Mouse (Mus musculus) cerebellum, adult 2 months (tissue): ENCODE data around the gene Ezh1. TPM values are rescaled to one million over a fixed set of nuclear protein-coding genes. Genes with fewer than 3 reads are reported as not detected.

Source experiments
- DNase-seq, 2 experiments: peaks; one replicate each; pipeline ENCODE4 v3.0.0; 2021
- H3K27ac ChIP-seq: fragments of 200-500 bp; 2 replicates; pipeline ENCODE4 v1.5.1; 2012; ENCODE audit warnings: low read length, control low read depth, inconsistent platforms; ENCODE audit not compliant: insufficient read depth
- H3K27me3 ChIP-seq: fragments of 200-500 bp; 2 replicates; pipeline ENCODE4 v1.6.1; 2012; ENCODE audit warnings: inconsistent platforms, mild to moderate bottlenecking, low read length, moderate library complexity; ENCODE audit not compliant: control insufficient read depth, insufficient read depth
- H3K4me1 ChIP-seq: fragments of 200-500 bp; 2 replicates; pipeline ENCODE4 v1.6.1; 2011; ENCODE audit warnings: low read length; ENCODE audit not compliant: control insufficient read depth, insufficient read depth
- H3K4me3 ChIP-seq: fragments of 200-500 bp; replicated peaks from 2 replicates; pipeline ENCODE3; 2011; ENCODE audit warnings: mild to moderate bottlenecking, low read depth, low read length, control low read depth; ENCODE audit not compliant: insufficient read depth
- CTCF ChIP-seq: fragments of 200-500 bp; IDR thresholded peaks from 2 replicates; pipeline ENCODE4 v1.5.1; 2011; ENCODE audit warnings: low read depth, mild to moderate bottlenecking, control low read depth, low read length, moderate library complexity, borderline replicate concordance; ENCODE audit not compliant: insufficient read depth
- POLR2A ChIP-seq: fragments of 200-500 bp; IDR thresholded peaks from 2 replicates; pipeline ENCODE4 v1.6.1; 2011; ENCODE audit warnings: low read length, control low read depth, borderline replicate concordance; ENCODE audit not compliant: insufficient read depth
- WGBS: fragments of 180-500 bp; shearing (Covaris S2); methylation state at CpG from one replicate; pipeline ENCODE4 v1.1.7; 2018; 5-methylcytosine and 5-hydroxymethylcytosine counted together
- polyA plus RNA-seq: library from polyadenylated mRNA; depleted of rRNA; stranded (reverse); fragments of >200 nt; gene quantifications from 2 replicates; pipeline ENCODE4 v1.2.3, GENCODE M21; 2012

Ezh1 gene
- polyA plus RNA-seq, 1 experiment = 64.4 TPM

DNA sequence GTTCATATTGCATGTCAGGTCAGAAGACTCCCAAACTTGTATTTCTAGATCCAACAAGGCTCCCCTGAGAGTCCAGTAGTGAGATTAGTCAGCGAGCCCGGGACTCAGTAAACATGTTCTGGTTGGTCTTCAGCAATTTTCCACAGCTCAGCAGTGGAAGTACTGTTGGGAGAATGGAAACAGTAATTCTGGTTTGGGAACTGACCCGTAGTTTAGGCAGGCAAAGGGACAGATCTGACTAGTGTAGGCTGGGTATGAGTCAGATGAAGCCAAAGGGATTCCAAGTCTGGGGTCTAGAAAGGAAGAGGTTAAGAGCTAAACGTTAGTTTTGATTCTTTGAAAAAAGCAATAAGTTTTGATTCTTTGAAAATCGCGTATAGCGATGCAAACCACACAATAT is 26.7 kb upstream of the Ezh1 start:
- H3K4me1 ChIP-seq = no peaks in the 10 kb centered on the region
- no peak overlapping the region for H3K27ac ChIP-seq
- 6% methylated on average over 7 of the region's 7 CpGs for WGBS
- H3K27me3 ChIP-seq = no peaks in the 10 kb centered on the region
- TF ChIP-seq POLR2A (no peak), CTCF (no peak)
- no peak for DNase-seq
- H3K4me3 ChIP-seq = peak overlapping the region; percentile 72

DNA sequence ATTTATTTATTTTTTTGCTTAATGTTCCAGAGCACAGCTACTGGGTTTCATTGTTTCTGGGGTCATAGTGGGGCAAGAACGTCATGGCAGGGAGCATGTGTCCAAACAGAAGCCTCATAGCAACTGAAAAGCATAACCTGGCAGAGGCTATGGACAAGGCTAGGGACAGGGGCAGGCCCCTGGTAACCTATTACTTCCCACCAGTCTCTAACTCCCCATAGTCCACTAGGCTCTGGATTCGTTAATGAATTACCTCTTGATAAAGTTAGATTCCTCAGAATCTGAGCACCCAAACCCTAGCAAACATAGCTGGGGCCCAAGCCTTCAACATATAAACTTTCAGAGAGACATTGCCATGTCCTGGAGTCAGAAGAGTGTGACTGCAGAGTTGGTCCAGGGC is 24.8 kb upstream of the Ezh1 start:
- no peaks in the 10 kb centered on the region; the same call in 1 of the 2 replicates for H3K27me3 ChIP-seq
- H3K27ac ChIP-seq = no peak overlapping the region
- H3K4me3 ChIP-seq = no peak overlapping the region
- WGBS = 65% methylated on average over 2 of the region's 2 CpGs
- no peaks in the 10 kb centered on the region for H3K4me1 ChIP-seq
- TF ChIP-seq POLR2A = no peak
- no peak for TF ChIP-seq CTCF
- no peak for DNase-seq

DNA sequence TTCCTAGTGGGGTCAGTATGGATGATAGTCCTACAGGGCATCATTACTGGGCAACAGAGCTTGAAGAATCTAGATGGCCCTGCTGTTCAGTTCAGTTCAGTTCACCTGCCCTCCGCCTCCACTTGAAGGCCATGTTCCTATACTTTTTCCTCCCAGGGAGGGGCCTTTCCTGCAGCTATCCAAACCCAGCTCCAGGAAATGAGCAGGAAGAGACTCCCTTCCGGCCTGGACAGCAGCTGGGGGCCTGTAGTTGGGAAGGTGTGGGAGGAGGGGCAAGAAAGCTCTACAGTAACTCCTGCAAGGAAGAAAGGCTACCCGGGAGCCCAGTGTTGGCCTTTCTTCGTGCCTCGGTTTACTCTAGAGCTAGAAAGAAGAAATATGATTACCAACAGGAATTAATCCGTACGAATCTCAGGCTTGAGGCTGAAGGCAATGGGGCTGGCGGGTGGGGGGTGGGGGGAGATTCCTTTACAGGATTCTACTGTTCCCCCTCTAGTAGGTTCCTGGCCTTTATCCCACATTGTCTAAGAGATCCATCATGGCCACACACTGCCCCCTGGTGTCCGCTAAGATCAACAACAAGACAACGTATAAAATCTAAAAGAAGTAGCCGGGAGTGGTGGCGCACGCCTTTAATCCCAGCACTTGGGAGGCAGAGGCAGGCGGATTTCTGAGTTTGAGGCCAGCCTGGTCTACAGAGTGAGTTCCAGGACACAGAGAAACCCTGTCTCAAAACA is 22.2 kb upstream of the Ezh1 start:
- 31% methylated on average over 14 of the region's 14 CpGs for WGBS
- peak; percentile 61; the same call in 1 of the 2 replicates for TF ChIP-seq CTCF
- no peak for TF ChIP-seq POLR2A
- DNase-seq = peak; percentile 47 to 55
- Histone ChIP-seq H3K4me1 (no peaks in the 10 kb centered on the region), H3K27me3 (no peaks in the 10 kb centered on the region; the same call in 1 of the 2 replicates), H3K4me3 (no peak overlapping the region), H3K27ac (no peak overlapping the region)

DNA sequence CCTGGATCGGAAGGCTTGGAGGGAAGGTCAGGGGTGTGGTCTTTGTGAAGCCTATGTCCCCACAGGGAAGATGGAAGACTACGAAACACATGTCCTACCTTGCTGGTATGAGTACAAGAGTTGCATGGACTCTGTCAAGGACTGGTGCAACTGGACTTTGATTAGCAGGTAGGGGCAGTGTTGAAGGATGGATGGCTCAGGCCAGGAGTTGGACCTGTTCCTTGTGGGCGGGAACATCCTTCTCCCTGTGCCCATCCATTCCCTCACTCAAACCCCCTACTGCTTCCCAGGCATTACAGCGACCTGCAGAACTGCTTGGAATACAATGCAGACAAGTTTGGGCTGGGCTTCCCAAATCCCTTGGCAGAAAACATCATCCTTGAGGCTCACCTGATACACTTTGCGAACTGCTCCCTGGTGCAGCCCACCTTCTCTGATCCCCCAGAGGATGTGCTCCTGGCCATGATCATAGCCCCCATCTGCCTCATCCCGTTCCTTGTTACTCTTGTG is 21.3 kb upstream of the Ezh1 start:
- Histone ChIP-seq H3K27ac (no peak overlapping the region), H3K4me3 (no peak overlapping the region), H3K4me1 (no peaks in the 10 kb centered on the region), H3K27me3 (no peaks in the 10 kb centered on the region; the same call in 1 of the 2 replicates)
- 81% methylated on average over 6 of the region's 6 CpGs for WGBS
- no peak for TF ChIP-seq POLR2A
- no peak for TF ChIP-seq CTCF
- DNase-seq = no peak

GRCm38 (mm10) chr11:101246702-101247012 is 20.4 kb upstream of the Ezh1 start:
- WGBS = 23% methylated on average over 7 of the region's 7 CpGs
- no peak for TF ChIP-seq CTCF
- TF ChIP-seq POLR2A = no peak
- H3K27ac ChIP-seq = no peak overlapping the region
- H3K27me3 ChIP-seq = no peaks in the 10 kb centered on the region; the same call in 1 of the 2 replicates
- DNase-seq = no peak
- H3K4me1 ChIP-seq = no peaks in the 10 kb centered on the region
- peak overlapping the region; percentile 9 for H3K4me3 ChIP-seq

GRCm38 (mm10) chr11:101245855-101246701 is 19.8 kb upstream of the Ezh1 start, which contains the start of gene Ramp2:
TSS of gene Ramp2 (plus strand) at chr11:101246028.
- no peak for TF ChIP-seq POLR2A
- Histone ChIP-seq H3K4me1 (no peaks in the 10 kb centered on the region), H3K27ac (peak within 1 kb of the TSS; percentile 17; the same call in 1 of the 2 replicates), H3K27me3 (no peaks in the 10 kb centered on the region; the same call in 1 of the 2 replicates), H3K4me3 (peak within 1 kb of the TSS; percentile 51)
- DNase-seq = peak in 1 of 2 experiments; percentile 22
- WGBS = 1% methylated on average over 61 of the region's 63 CpGs

DNA sequence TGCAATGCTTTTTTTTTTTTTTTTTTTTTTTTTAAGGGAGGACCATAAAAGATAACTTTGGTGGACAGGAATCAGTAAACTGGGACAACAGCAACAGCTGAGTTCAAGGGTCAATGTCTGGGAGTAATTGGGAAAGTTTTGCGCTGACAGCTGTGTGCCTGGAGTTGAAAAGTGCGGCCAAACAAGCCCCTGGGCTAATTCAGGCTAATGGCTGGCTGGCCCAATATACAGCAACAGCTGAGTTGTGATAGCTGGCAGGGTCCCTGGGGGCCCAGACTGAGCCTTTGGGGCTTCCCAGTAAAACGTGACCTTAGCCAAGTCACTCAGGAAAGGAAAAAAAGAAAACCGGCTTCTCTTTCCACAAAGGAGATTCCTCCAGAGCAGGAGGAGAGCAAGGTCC is 18.8 kb upstream of the Ezh1 start:
- 53% methylated on average over 4 of the region's 4 CpGs for WGBS
- TF ChIP-seq POLR2A = no peak
- no peak for TF ChIP-seq CTCF
- no peak for DNase-seq
- Histone ChIP-seq H3K27ac (no peak overlapping the region), H3K27me3 (no peaks in the 10 kb centered on the region; the same call in 1 of the 2 replicates), H3K4me1 (no peaks in the 10 kb centered on the region), H3K4me3 (no peak overlapping the region)

DNA sequence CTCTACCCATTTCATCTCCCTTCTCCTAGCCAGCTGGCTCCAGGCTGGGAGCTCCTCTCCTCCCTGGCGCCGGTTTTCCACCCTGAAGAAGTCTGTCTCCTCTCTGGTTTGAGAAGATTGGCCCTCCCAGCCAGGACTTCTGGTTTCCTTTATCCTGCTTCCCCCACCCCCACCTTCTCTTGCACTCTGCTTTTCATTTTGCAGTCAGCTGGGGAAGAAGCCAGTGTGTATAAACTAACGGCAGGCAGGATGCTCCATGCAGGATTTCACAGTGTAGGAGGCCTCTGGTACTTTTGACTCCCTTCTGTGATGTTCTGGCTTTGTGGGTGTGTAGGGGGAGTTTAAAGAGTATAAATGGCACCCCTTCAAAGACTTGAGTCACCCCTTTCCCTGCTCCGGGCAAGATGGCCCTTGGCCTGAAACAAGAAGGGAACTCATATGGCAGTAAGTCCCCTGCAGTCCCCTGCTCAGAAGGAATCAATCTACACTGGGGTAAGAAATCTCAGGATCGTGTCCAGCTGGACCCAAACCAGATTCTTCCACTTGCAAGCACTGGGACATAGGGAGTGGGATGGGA is 11.9 kb upstream of the Ezh1 start:
- DNase-seq = no peak
- Histone ChIP-seq H3K27ac (no peak overlapping the region), H3K4me3 (no peak overlapping the region), H3K4me1 (no peaks in the 10 kb centered on the region), H3K27me3 (no peaks in the 10 kb centered on the region)
- WGBS = 8% methylated on average over 5 of the region's 5 CpGs
- TF ChIP-seq CTCF (no peak), POLR2A (no peak)
